Mouse (Mus musculus): Measurements from ENCODE around the gene Clec9a. TPM values are rescaled to one million over a fixed set of nuclear protein-coding genes. Genes with fewer than 3 reads are reported as not detected.

Clec9a gene
- polyA plus RNA-seq, 1 experiment from 2014 or later, result 0.33 TPM

DNA sequence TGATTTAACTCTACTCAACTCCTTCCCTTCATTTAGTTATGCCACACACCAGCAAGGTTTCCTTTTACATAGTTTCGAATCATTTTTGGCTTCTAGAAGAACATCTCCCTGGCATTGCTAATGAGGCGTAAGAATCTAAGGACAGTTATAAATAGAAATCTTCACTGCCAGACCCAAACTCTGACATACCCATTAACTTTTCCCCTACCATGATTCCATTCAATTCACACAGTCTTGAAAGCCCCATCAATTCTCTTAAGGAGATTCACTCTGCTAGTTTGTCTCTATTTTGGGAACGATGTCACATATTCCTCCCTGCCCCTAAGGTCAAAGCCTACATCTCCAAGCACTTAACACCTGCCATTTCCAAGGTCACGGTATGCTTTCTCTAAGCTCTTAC is 23.7 kb upstream of the Clec9a start:
- no peaks in the 10 kb centered on the region for H3K9me3 ChIP-seq (ENCODE audit: control insufficient read depth, low read length)
- H3K9ac ChIP-seq, result no peak overlapping the region
- H3K4me1 ChIP-seq (replicated peaks; ENCODE audit: control insufficient read depth, insufficient read depth, low read length), result no peaks in the 10 kb centered on the region
- H3K27ac ChIP-seq, result no peak overlapping the region
- H3K36me3 ChIP-seq (replicated peaks; ENCODE audit: control insufficient read depth, insufficient read depth), result no peaks in the 10 kb centered on the region
- WGBS, result 49% methylated on average over 4 of the region's 4 CpGs
- no peak; the same call in 1 of the 2 replicates for ATAC-seq (ENCODE audit: low FRiP score)
- H3K27me3 ChIP-seq (ENCODE audit: control insufficient read depth, insufficient read depth, low read length), result no peaks in the 10 kb centered on the region
- H3K4me2 ChIP-seq (replicated peaks), result no peak overlapping the region
- no peak overlapping the region for H3K4me3 ChIP-seq (replicated peaks; ENCODE audit: low read length)
- DNase-seq (ENCODE audit: low spot score), result no peak

DNA sequence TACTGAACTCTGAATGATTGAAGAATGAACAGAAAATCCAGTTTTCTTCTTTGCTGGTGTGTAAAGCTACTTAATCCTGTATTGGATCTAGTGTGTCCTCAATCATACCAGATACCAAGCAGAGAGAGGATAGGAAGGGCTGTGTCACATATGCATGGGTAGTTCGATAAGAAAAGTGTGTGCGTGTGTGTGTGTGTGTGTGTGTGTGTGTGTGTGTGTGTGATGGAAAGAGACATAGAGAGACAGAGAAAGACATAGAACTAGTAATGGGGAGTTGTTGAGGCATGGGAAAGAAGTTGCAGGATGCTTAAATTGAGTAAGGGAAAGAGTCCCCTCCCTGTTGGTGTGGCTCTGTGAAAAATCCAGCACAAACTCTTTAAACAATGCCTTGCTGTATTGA is 22.9 kb upstream of the Clec9a start, which contains the start of gene Clec12b:
Gene Clec12b, minus strand, starts transcription at position 101 of the 400 bp plus-strand sequence.
- no peak for DNase-seq (ENCODE audit: low spot score)
- no peak for ATAC-seq (ENCODE audit: low FRiP score)
- Histone ChIP-seq H3K9me3 (ENCODE audit: control insufficient read depth, low read length) (no peaks in the 10 kb centered on the region), H3K4me1 (replicated peaks; ENCODE audit: control insufficient read depth, insufficient read depth, low read length) (no peaks in the 10 kb centered on the region), H3K27me3 (ENCODE audit: control insufficient read depth, insufficient read depth, low read length) (no peaks in the 10 kb centered on the region), H3K9ac (no peak within 1 kb of the TSS), H3K4me3 (replicated peaks; ENCODE audit: low read length) (no peak within 1 kb of the TSS), H3K36me3 (replicated peaks; ENCODE audit: control insufficient read depth, insufficient read depth) (no peaks in the 10 kb centered on the region), H3K4me2 (replicated peaks) (no peak within 1 kb of the TSS), H3K27ac (no peak within 1 kb of the TSS)
- 67% methylated on average over 2 of the region's 2 CpGs for WGBS

- H3K9ac ChIP-seq, result no peak overlapping the region
- H3K27ac ChIP-seq, result no peak overlapping the region
- no peak for ATAC-seq (ENCODE audit: low FRiP score)
- H3K4me1 ChIP-seq (replicated peaks; ENCODE audit: control insufficient read depth, insufficient read depth, low read length), result no peaks in the 10 kb centered on the region
- 34% methylated on average over 2 of the region's 2 CpGs for WGBS
- H3K4me3 ChIP-seq (replicated peaks; ENCODE audit: low read length), result no peak overlapping the region
- peak; percentile 71 for DNase-seq (ENCODE audit: low spot score)
- no peak overlapping the region for H3K4me2 ChIP-seq (replicated peaks)
- H3K9me3 ChIP-seq (ENCODE audit: control insufficient read depth, low read length), result no peaks in the 10 kb centered on the region
- no peaks in the 10 kb centered on the region for H3K36me3 ChIP-seq (replicated peaks; ENCODE audit: control insufficient read depth, insufficient read depth)
- H3K27me3 ChIP-seq (ENCODE audit: control insufficient read depth, insufficient read depth, low read length), result no peaks in the 10 kb centered on the region
Measured at GRCm38 (mm10) chr6:129393087-129393720, 15.5 kb upstream of the Clec9a start.

- no peaks in the 10 kb centered on the region for H3K9me3 ChIP-seq (ENCODE audit: control insufficient read depth, low read length)
- ATAC-seq (ENCODE audit: low FRiP score), result 0 out of 2 replicates have a peak, but pooled peaks have one; percentile 66
- no peaks in the 10 kb centered on the region for H3K36me3 ChIP-seq (replicated peaks; ENCODE audit: control insufficient read depth, insufficient read depth)
- DNase-seq (ENCODE audit: low spot score), result no peak
- no peaks in the 10 kb centered on the region for H3K4me1 ChIP-seq (replicated peaks; ENCODE audit: control insufficient read depth, insufficient read depth, low read length)
- H3K4me2 ChIP-seq (replicated peaks), result no peak overlapping the region
- 81% methylated on average over 6 of the region's 6 CpGs for WGBS
- no peak overlapping the region for H3K4me3 ChIP-seq (replicated peaks; ENCODE audit: low read length)
- H3K9ac ChIP-seq, result no peak overlapping the region
- H3K27ac ChIP-seq, result no peak overlapping the region
- H3K27me3 ChIP-seq (ENCODE audit: control insufficient read depth, insufficient read depth, low read length), result no peaks in the 10 kb centered on the region
Measured at GRCm38 (mm10) chr6:129393732-129394131, 14.9 kb upstream of the Clec9a start.

- Histone ChIP-seq H3K9me3 (ENCODE audit: control insufficient read depth, low read length) (no peaks in the 10 kb centered on the region), H3K36me3 (replicated peaks; ENCODE audit: control insufficient read depth, insufficient read depth) (no peaks in the 10 kb centered on the region), H3K4me3 (replicated peaks; ENCODE audit: low read length) (no peak within 1 kb of the TSS), H3K9ac (no peak within 1 kb of the TSS), H3K27me3 (ENCODE audit: control insufficient read depth, insufficient read depth, low read length) (no peaks in the 10 kb centered on the region), H3K27ac (no peak within 1 kb of the TSS), H3K4me1 (replicated peaks; ENCODE audit: control insufficient read depth, insufficient read depth, low read length) (no peaks in the 10 kb centered on the region), H3K4me2 (replicated peaks) (no peak within 1 kb of the TSS)
- 86% methylated on average over 8 of the region's 8 CpGs for WGBS
- ATAC-seq (ENCODE audit: low FRiP score) (no peak), DNase-seq (ENCODE audit: low spot score) (no peak)
Measured at GRCm38 (mm10) chr6:129396997-129397396, 11.7 kb upstream of the Clec9a start, which contains the start of gene Clec1b. TSS of gene Clec1b (plus strand) at chr6:129397297.

GRCm38 (mm10) chr6:129399945-129400344 is 8.7 kb upstream of the Clec9a start:
- no peaks in the 10 kb centered on the region for H3K36me3 ChIP-seq (replicated peaks; ENCODE audit: control insufficient read depth, insufficient read depth)
- H3K27ac ChIP-seq, result no peak overlapping the region
- WGBS, result 67% methylated on average over 6 of the region's 6 CpGs
- no peak for DNase-seq (ENCODE audit: low spot score)
- H3K4me1 ChIP-seq (replicated peaks; ENCODE audit: control insufficient read depth, insufficient read depth, low read length), result no peaks in the 10 kb centered on the region
- no peak overlapping the region for H3K4me3 ChIP-seq (replicated peaks; ENCODE audit: low read length)
- no peaks in the 10 kb centered on the region for H3K9me3 ChIP-seq (ENCODE audit: control insufficient read depth, low read length)
- ATAC-seq (ENCODE audit: low FRiP score), result no peak
- H3K9ac ChIP-seq, result no peak overlapping the region
- H3K4me2 ChIP-seq (replicated peaks), result no peak overlapping the region
- no peaks in the 10 kb centered on the region for H3K27me3 ChIP-seq (ENCODE audit: control insufficient read depth, insufficient read depth, low read length)

DNA sequence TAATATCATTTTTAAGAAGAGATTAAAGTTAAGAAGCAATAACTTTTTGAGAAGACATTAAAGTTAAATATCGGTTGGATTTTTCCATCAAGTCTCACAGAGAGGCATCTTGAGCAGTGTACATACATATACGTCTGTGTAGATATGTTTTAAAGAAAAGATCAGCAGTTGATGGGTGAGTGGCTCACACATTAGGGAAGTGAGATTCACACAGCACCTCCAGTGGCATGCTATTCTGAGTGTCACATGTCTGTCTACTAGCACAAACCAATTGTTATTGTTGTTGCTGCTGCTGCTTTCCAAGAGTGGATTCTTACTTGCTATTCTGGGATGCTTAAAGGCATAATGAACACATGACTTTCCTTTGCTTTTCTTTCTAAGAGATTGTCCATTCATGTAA is 6.3 kb upstream of the Clec9a start:
- H3K4me1 ChIP-seq (replicated peaks; ENCODE audit: control insufficient read depth, insufficient read depth, low read length), result no peaks in the 10 kb centered on the region
- no peak overlapping the region for H3K27ac ChIP-seq
- H3K4me2 ChIP-seq (replicated peaks), result no peak overlapping the region
- WGBS, result 96% methylated on average over 2 of the region's 2 CpGs
- no peak overlapping the region for H3K4me3 ChIP-seq (replicated peaks; ENCODE audit: low read length)
- H3K9ac ChIP-seq, result no peak overlapping the region
- no peaks in the 10 kb centered on the region for H3K9me3 ChIP-seq (ENCODE audit: control insufficient read depth, low read length)
- ATAC-seq (ENCODE audit: low FRiP score) (no peak), DNase-seq (ENCODE audit: low spot score) (no peak)
- H3K36me3 ChIP-seq (replicated peaks; ENCODE audit: control insufficient read depth, insufficient read depth), result no peaks in the 10 kb centered on the region
- H3K27me3 ChIP-seq (ENCODE audit: control insufficient read depth, insufficient read depth, low read length), result no peaks in the 10 kb centered on the region

- Histone ChIP-seq H3K9ac (no peak overlapping the region), H3K27me3 (ENCODE audit: control insufficient read depth, insufficient read depth, low read length) (no peaks in the 10 kb centered on the region), H3K36me3 (replicated peaks; ENCODE audit: control insufficient read depth, insufficient read depth) (no peaks in the 10 kb centered on the region), H3K4me3 (replicated peaks; ENCODE audit: low read length) (no peak overlapping the region), H3K4me1 (replicated peaks; ENCODE audit: control insufficient read depth, insufficient read depth, low read length) (no peaks in the 10 kb centered on the region), H3K9me3 (ENCODE audit: control insufficient read depth, low read length) (no peaks in the 10 kb centered on the region), H3K27ac (no peak overlapping the region), H3K4me2 (replicated peaks) (no peak overlapping the region)
- WGBS, result 89% methylated on average over 6 of the region's 6 CpGs
- ATAC-seq (ENCODE audit: low FRiP score) (no peak), DNase-seq (ENCODE audit: low spot score) (no peak)
Measured at GRCm38 (mm10) chr6:129403391-129403790, 5.3 kb upstream of the Clec9a start.

- Histone ChIP-seq H3K4me1 (replicated peaks; ENCODE audit: control insufficient read depth, insufficient read depth, low read length) (no peaks in the 10 kb centered on the region), H3K9me3 (ENCODE audit: control insufficient read depth, low read length) (no peaks in the 10 kb centered on the region), H3K27ac (no peak overlapping the region), H3K27me3 (ENCODE audit: control insufficient read depth, insufficient read depth, low read length) (no peaks in the 10 kb centered on the region), H3K36me3 (replicated peaks; ENCODE audit: control insufficient read depth, insufficient read depth) (no peaks in the 10 kb centered on the region), H3K4me2 (replicated peaks) (no peak overlapping the region), H3K9ac (no peak overlapping the region), H3K4me3 (replicated peaks; ENCODE audit: low read length) (no peak overlapping the region)
- no peak for DNase-seq (ENCODE audit: low spot score)
- no peak for ATAC-seq (ENCODE audit: low FRiP score)
Measured at GRCm38 (mm10) chr6:129405999-129406398, 2.7 kb upstream of the Clec9a start.

- H3K27ac ChIP-seq, result no peak overlapping the region
- H3K4me3 ChIP-seq (replicated peaks; ENCODE audit: low read length), result no peak overlapping the region
- H3K9ac ChIP-seq, result no peak overlapping the region
- H3K4me1 ChIP-seq (replicated peaks; ENCODE audit: control insufficient read depth, insufficient read depth, low read length), result no peaks in the 10 kb centered on the region
- H3K4me2 ChIP-seq (replicated peaks), result no peak overlapping the region
- H3K9me3 ChIP-seq (ENCODE audit: control insufficient read depth, low read length), result no peaks in the 10 kb centered on the region
- no peaks in the 10 kb centered on the region for H3K27me3 ChIP-seq (ENCODE audit: control insufficient read depth, insufficient read depth, low read length)
- no peaks in the 10 kb centered on the region for H3K36me3 ChIP-seq (replicated peaks; ENCODE audit: control insufficient read depth, insufficient read depth)
- 58% methylated on average over 2 of the region's 2 CpGs for WGBS
- ATAC-seq (ENCODE audit: low FRiP score) (no peak), DNase-seq (ENCODE audit: low spot score) (no peak)
Measured at GRCm38 (mm10) chr6:129407324-129407723, 1.3 kb upstream of the Clec9a start.

Data from hindbrain, embryonic 14.5 days (tissue).